8 mouse cellular contexts compared by ENCODE assay signal in the genomic region with DNA sequence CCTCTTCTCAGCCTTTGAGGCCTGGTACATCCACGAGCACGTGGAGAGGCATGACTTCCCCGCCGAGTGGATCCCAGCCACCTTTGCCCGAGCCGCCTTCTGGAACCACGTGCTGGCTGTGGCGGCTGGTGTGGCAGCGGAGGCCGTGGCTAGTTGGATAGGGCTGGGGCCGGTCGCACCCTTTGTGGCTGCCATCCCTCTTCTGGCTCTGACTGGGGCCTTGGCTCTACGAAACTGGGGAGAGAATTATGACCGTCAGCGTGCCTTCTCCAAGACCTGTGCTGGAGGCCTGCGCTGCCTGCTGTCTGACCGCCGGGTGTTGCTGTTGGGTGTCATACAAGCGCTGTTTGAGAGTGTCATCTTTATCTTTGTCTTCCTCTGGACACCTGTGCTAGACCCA. TPM values are rescaled to one million over a fixed set of nuclear protein-coding genes. Genes with fewer than 3 reads are reported as not detected.
A peak's percentile ranks its signal among the peaks of the same experiment; 100 is the strongest.
DNase-seq lines count a peak whose midpoint lies in the region; ATAC-seq and TF ChIP-seq lines count a peak whose summit lies in the region.
"Had no signal": no experiment of that assay in that cellular context is flagged by ENCODE, and none has a peak within 500 bp of the region (broad histone marks: within the 10 kb centered on the region; RNA-seq: fewer than 3 reads in every experiment).

No protein-coding gene starts in this region.

- ATAC-seq in kidney, postnatal 0 days (replicated peaks; ENCODE audit: low FRiP score, low read depth): no peak
- no peak for ATAC-seq in embryonic facial prominence, embryonic 12.5 days (ENCODE audit: insufficient number of reproducible peaks, insufficient read depth, low FRiP score, low TSS enrichment)
- ATAC-seq in intestine, embryonic 15.5 days: no peak
- ATAC-seq in neural tube, embryonic 12.5 days (ENCODE audit: low FRiP score, low read depth): no peak

- peaks cover 9% of the 10 kb centered on the region for H3K36me3 ChIP-seq in kidney, postnatal 0 days (ENCODE audit: insufficient read depth, low read length)
- peaks cover 20% of the 10 kb centered on the region for H3K36me3 ChIP-seq in embryonic facial prominence, embryonic 12.5 days
- H3K36me3 ChIP-seq in intestine, embryonic 15.5 days: peaks cover 18% of the 10 kb centered on the region; the same call in 1 of the 2 replicates
- peaks cover 25% of the 10 kb centered on the region for H3K36me3 ChIP-seq in neural tube, embryonic 12.5 days

- H3K27me3 ChIP-seq in kidney, postnatal 0 days (ENCODE audit: insufficient read depth, low read length): no peaks in the 10 kb centered on the region
- H3K27me3 ChIP-seq in embryonic facial prominence, embryonic 12.5 days: no peaks in the 10 kb centered on the region
- no peaks in the 10 kb centered on the region for H3K27me3 ChIP-seq in intestine, embryonic 15.5 days (replicated peaks)
- H3K27me3 ChIP-seq in neural tube, embryonic 12.5 days (replicated peaks): no peaks in the 10 kb centered on the region

- peak overlapping the region; percentile 95 for H3K4me2 ChIP-seq in kidney, postnatal 0 days (ENCODE audit: low read length)
- H3K4me2 ChIP-seq in embryonic facial prominence, embryonic 12.5 days (replicated peaks): peak overlapping the region; percentile 70
- peak overlapping the region; percentile 81 for H3K4me2 ChIP-seq in intestine, embryonic 15.5 days (replicated peaks)
- H3K4me2 ChIP-seq in neural tube, embryonic 12.5 days (replicated peaks): peak overlapping the region; percentile 96

- 95% methylated on average over 19 of the region's 19 CpGs for WGBS in kidney, postnatal 0 days
- 96% methylated on average over 19 of the region's 19 CpGs for whole genome bisulfite sequencing in embryonic facial prominence, embryonic 12.5 days
- 93% methylated on average over 19 of the region's 19 CpGs for WGBS in intestine, embryonic 15.5 days
- WGBS in neural tube, embryonic 12.5 days: 95% methylated on average over 19 of the region's 19 CpGs

- H3K4me3 ChIP-seq in kidney, postnatal 0 days (replicated peaks; ENCODE audit: low read depth, low read length): no peak overlapping the region
- H3K4me3 ChIP-seq in embryonic facial prominence, embryonic 12.5 days: peak overlapping the region; percentile 75
- H3K4me3 ChIP-seq in intestine, embryonic 15.5 days (replicated peaks): peak overlapping the region; percentile 96
- no peak overlapping the region for H3K4me3 ChIP-seq in neural tube, embryonic 12.5 days

- no peak overlapping the region; the same call in 1 of the 2 replicates for H3K9ac ChIP-seq in kidney, postnatal 0 days (ENCODE audit: low read depth, low read length)
- H3K9ac ChIP-seq in embryonic facial prominence, embryonic 12.5 days: no peak overlapping the region; the same call in 1 of the 2 replicates
- H3K9ac ChIP-seq in intestine, embryonic 15.5 days: peak overlapping the region; percentile 89
- H3K9ac ChIP-seq in neural tube, embryonic 12.5 days: peak overlapping the region; percentile 74; the same call in 1 of the 2 replicates

- no peak for TF ChIP-seq CTCF in kidney, postnatal 0 days (IDR thresholded peaks at IDR 0.05; ENCODE audit: low read depth)

- H3K27ac ChIP-seq in kidney, postnatal 0 days: no peak overlapping the region
- peak overlapping the region; percentile 80; the same call in 1 of the 2 replicates for H3K27ac ChIP-seq in embryonic facial prominence, embryonic 12.5 days
- H3K27ac ChIP-seq in intestine, embryonic 15.5 days: no peak overlapping the region
- no peak overlapping the region for H3K27ac ChIP-seq in neural tube, embryonic 12.5 days

- no peak for DNase-seq in kidney, postnatal 0 days (ENCODE audit: low spot score)
- no peak for DNase-seq in kidney, adult 9 months
- no peak for DNase-seq in layer of hippocampus, postnatal 14 days (ENCODE audit: low spot score in 2 of 2)
- DNase-seq in frontal cortex, postnatal 14 days (ENCODE audit: low spot score in 2 of 2): no peak

- H3K4me1 ChIP-seq in kidney, postnatal 0 days (replicated peaks; ENCODE audit: insufficient read depth, low read length): peaks cover 13% of the 10 kb centered on the region; the same call in 1 of the 2 replicates
- H3K4me1 ChIP-seq in embryonic facial prominence, embryonic 12.5 days: peaks cover 9% of the 10 kb centered on the region
- H3K4me1 ChIP-seq in intestine, embryonic 15.5 days (replicated peaks): peaks cover 10% of the 10 kb centered on the region
- H3K4me1 ChIP-seq in neural tube, embryonic 12.5 days: peaks cover 14% of the 10 kb centered on the region

- H3K9me3 ChIP-seq in kidney, postnatal 0 days (replicated peaks; ENCODE audit: low read length): no peaks in the 10 kb centered on the region
- H3K9me3 ChIP-seq in embryonic facial prominence, embryonic 12.5 days: no peaks in the 10 kb centered on the region
- no peaks in the 10 kb centered on the region for H3K9me3 ChIP-seq in intestine, embryonic 15.5 days
- H3K9me3 ChIP-seq in neural tube, embryonic 12.5 days: no peaks in the 10 kb centered on the region

RNA-seq across cellular contexts. Expression of gene Mfsd5, which starts 1.4 kb away (rescaled TPM):
- polyA plus RNA-seq in kidney, postnatal 0 days (2015; fragmentation: Nextera tagmentation; extraction: Ambion mirVana): 68.2 and 73.2 TPM in 2 replicates
- polyA plus RNA-seq in embryonic facial prominence, embryonic 12.5 days (2016; fragmentation: Nextera tagmentation; extraction: Ambion mirVana): 57.9 and 60.1 TPM in 2 replicates
- 66.2 and 67.9 TPM in 2 replicates for polyA plus RNA-seq in intestine, embryonic 15.5 days (2015; fragmentation: Nextera tagmentation; extraction: Ambion mirVana)
- polyA plus RNA-seq in neural tube, embryonic 12.5 days (2016; fragmentation: Nextera tagmentation; extraction: Ambion mirVana): 53.2 and 56.4 TPM in 2 replicates
- total RNA-seq in layer of hippocampus, postnatal 14 days (2021): 10 to 100 TPM; 34.1 to 36.0 TPM

RNA-seq across cellular contexts. Expression of gene Gm9918, which starts 10.3 kb away (rescaled TPM):
- 0.23 and 0.38 TPM in 2 replicates for polyA plus RNA-seq in kidney, postnatal 0 days (2015; fragmentation: Nextera tagmentation; extraction: Ambion mirVana)
- 0.99 and 1.1 TPM in 2 replicates for polyA plus RNA-seq in embryonic facial prominence, embryonic 12.5 days (2016; fragmentation: Nextera tagmentation; extraction: Ambion mirVana)
- 0.08 and 0.14 TPM in 2 replicates for polyA plus RNA-seq in intestine, embryonic 15.5 days (2015; fragmentation: Nextera tagmentation; extraction: Ambion mirVana)
- 0.09 and 0.23 TPM in 2 replicates for polyA plus RNA-seq in neural tube, embryonic 12.5 days (2016; fragmentation: Nextera tagmentation; extraction: Ambion mirVana)
- total RNA-seq in layer of hippocampus, postnatal 14 days (2021): not detected
- total RNA-seq: left cerebral cortex, postnatal 25 days had no signal

RNA-seq across cellular contexts. Expression of gene Espl1, which starts 15.4 kb away (rescaled TPM):
- 6.1 and 7.5 TPM in 2 replicates for polyA plus RNA-seq in kidney, postnatal 0 days (2015; fragmentation: Nextera tagmentation; extraction: Ambion mirVana)
- 36.1 and 37.1 TPM in 2 replicates for polyA plus RNA-seq in embryonic facial prominence, embryonic 12.5 days (2016; fragmentation: Nextera tagmentation; extraction: Ambion mirVana)
- 18.3 and 19.7 TPM in 2 replicates for polyA plus RNA-seq in intestine, embryonic 15.5 days (2015; fragmentation: Nextera tagmentation; extraction: Ambion mirVana)
- 22.5 and 25.4 TPM in 2 replicates for polyA plus RNA-seq in neural tube, embryonic 12.5 days (2016; fragmentation: Nextera tagmentation; extraction: Ambion mirVana)
- total RNA-seq in layer of hippocampus, postnatal 14 days (2021): 1 to 10 TPM; 1.6 to 1.7 TPM

RNA-seq across cellular contexts. Expression of gene Rarg, which starts 23.3 kb away (rescaled TPM):
- 23.2 and 23.5 TPM in 2 replicates for polyA plus RNA-seq in kidney, postnatal 0 days (2015; fragmentation: Nextera tagmentation; extraction: Ambion mirVana)
- polyA plus RNA-seq in embryonic facial prominence, embryonic 12.5 days (2016; fragmentation: Nextera tagmentation; extraction: Ambion mirVana): 121 and 123 TPM in 2 replicates
- 15.8 and 16.5 TPM in 2 replicates for polyA plus RNA-seq in intestine, embryonic 15.5 days (2015; fragmentation: Nextera tagmentation; extraction: Ambion mirVana)
- 15.4 and 18.7 TPM in 2 replicates for polyA plus RNA-seq in neural tube, embryonic 12.5 days (2016; fragmentation: Nextera tagmentation; extraction: Ambion mirVana)
- total RNA-seq in layer of hippocampus, postnatal 14 days (2021): 10 to 100 TPM in 1 of 2 experiments, 1 to 10 TPM in 1; 8.8 to 11.2 TPM

RNA-seq across cellular contexts. Expression of gene Pfdn5, which starts 45.3 kb away (rescaled TPM):
- 511 and 565 TPM in 2 replicates for polyA plus RNA-seq in kidney, postnatal 0 days (2015; fragmentation: Nextera tagmentation; extraction: Ambion mirVana)
- polyA plus RNA-seq in embryonic facial prominence, embryonic 12.5 days (2016; fragmentation: Nextera tagmentation; extraction: Ambion mirVana): 433 and 448 TPM in 2 replicates
- polyA plus RNA-seq in intestine, embryonic 15.5 days (2015; fragmentation: Nextera tagmentation; extraction: Ambion mirVana): 306 and 309 TPM in 2 replicates
- 373 and 404 TPM in 2 replicates for polyA plus RNA-seq in neural tube, embryonic 12.5 days (2016; fragmentation: Nextera tagmentation; extraction: Ambion mirVana)
- total RNA-seq in layer of hippocampus, postnatal 14 days (2021): 100 to 1,000 TPM; 317 to 334 TPM

Comparison
In these comparisons a context has a peak if more than half of its experiments do, and no peak if none do; other contexts are left out.
1. H3K4me3 ChIP-seq: peak in embryonic facial prominence, embryonic 12.5 days (single experiment) and intestine, embryonic 15.5 days (single experiment); none in kidney, postnatal 0 days (single experiment) and neural tube, embryonic 12.5 days (single experiment).
2. H3K9ac ChIP-seq: peak in intestine, embryonic 15.5 days (single experiment) and neural tube, embryonic 12.5 days (single experiment); none in kidney, postnatal 0 days (single experiment) and embryonic facial prominence, embryonic 12.5 days (single experiment).
3. Peak in every context shown above with its lines, with median percentiles within 50 percentile points of each other: H3K4me2 ChIP-seq.